Mouse (Mus musculus): ENCODE data around the gene Gm8453. TPM values are rescaled to one million over a fixed set of nuclear protein-coding genes. Genes with fewer than 3 reads are reported as not detected.
"Not testable (repeated sequence)": the region's sequence is repeated elsewhere in the genome, so short reads cannot be mapped to it uniquely, and the experiment has no call there.

Gm8453 gene
- not detected for total RNA-seq (2021)
- long read RNA-seq, experiment 1: 0 reads
- long read RNA-seq, experiment 2: 0 reads

GRCm38 (mm10) chr7:22229384-22229783 is at the start of gene Gm8453:
Gene Gm8453, minus strand, starts transcription at chr7:22229484.
- intact Hi-C loops (cut with DNase I); DNase-seq: not testable (repeated sequence)

GRCm38 (mm10) chr7:22201164-22201563 is 28.1 kb downstream of the Gm8453 start, which contains the start of gene Gm8653:
Gene Gm8653, minus strand, starts transcription at chr7:22201264.
- intact Hi-C loops (cut with DNase I); DNase-seq: not testable (repeated sequence)

GRCm38 (mm10) chr7:22189077-22189476 is 40.2 kb downstream of the Gm8453 start, which contains the start of gene Vmn1r143:
Gene Vmn1r143, plus strand, starts transcription at chr7:22189377.
- DNase-seq; intact Hi-C loops (cut with DNase I): not testable (repeated sequence)

Other genes with a start within 250 kb of the Gm8453 start
- not detected for gene Vmn1r137, start 234.9 kb downstream of the Gm8453 start, total RNA-seq (2021)
- gene Vmn1r138, start 200.6 kb downstream of the Gm8453 start, total RNA-seq (2021): not detected
- not detected for gene Gm6176, start 173.2 kb downstream of the Gm8453 start, total RNA-seq (2021)
- gene Vmn1r139, start 160.4 kb downstream of the Gm8453 start, total RNA-seq (2021): not detected
- not detected for gene Gm16451, start 111.2 kb downstream of the Gm8453 start, total RNA-seq (2021)
- not detected for gene Gm10666, start 94.7 kb downstream of the Gm8453 start, total RNA-seq (2021)
- not detected for gene Vmn1r142, start 65.4 kb downstream of the Gm8453 start, total RNA-seq (2021)
- gene Vmn1r143, start 40.1 kb downstream of the Gm8453 start, total RNA-seq (2021): not detected
- gene Gm8653, start 28.2 kb downstream of the Gm8453 start, total RNA-seq (2021): not detected
- gene Gm4187, start 100.2 kb upstream of the Gm8453 start, total RNA-seq (2021): not detected
- not detected for gene Gm8660, start 141.6 kb upstream of the Gm8453 start, total RNA-seq (2021)
- not detected for gene Vmn1r148, start 184.1 kb upstream of the Gm8453 start, total RNA-seq (2021)
- gene Vmn1r149, start 208.7 kb upstream of the Gm8453 start, total RNA-seq (2021): not detected
- gene Gm10665, start 234.6 kb upstream of the Gm8453 start, total RNA-seq (2021): not detected